Mouse (Mus musculus): ENCODE data around the gene Efhc2. TPM values are rescaled to one million over a fixed set of nuclear protein-coding genes. Genes with fewer than 3 reads are reported as not detected.

Gene Efhc2
- polyA plus RNA-seq (2012; rRNA removed) (0.44 and 0.48 TPM in 2 replicates), polyA plus RNA-seq (2014; fragmentation: Nextera tagmentation; extraction: Ambion mirVana) (0.85 and 0.87 TPM in 2 replicates)

DNA sequence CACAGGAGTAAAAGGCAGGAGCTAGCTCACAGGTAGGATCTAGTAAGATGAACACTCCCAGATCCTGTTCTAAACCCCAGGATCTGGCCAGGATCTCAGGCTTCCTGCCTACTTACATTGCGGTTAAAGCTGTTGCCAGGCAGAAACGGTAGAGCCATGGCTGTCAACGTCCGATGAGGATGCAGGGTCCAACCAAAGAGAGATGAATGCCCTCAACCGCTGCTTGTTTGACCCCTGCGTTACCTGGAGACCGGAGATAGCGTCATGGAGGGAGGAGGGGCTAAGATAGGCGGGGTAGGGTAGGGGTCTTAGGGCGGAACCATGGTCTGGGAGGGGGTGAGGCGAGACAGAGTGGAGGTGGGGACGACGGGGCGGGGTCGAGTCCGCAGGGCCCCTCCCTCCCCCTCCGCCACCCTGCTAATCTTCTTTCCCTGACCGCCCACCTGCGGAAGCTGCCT is at the start of gene Efhc2:
Efhc2 (minus strand) TSS at position 243 of the 458 bp plus-strand sequence.
- Histone ChIP-seq H3K4me3 (replicated peaks; ENCODE audit: low read length) (peak within 1 kb of the TSS; percentile 33), H3K9ac (ENCODE audit: low read depth, low read length, severe bottlenecking) (no peak within 1 kb of the TSS), H3K27me3 (ENCODE audit: control insufficient read depth, insufficient read depth, low read length) (no peaks in the 10 kb centered on the region), H3K36me3 (ENCODE audit: control insufficient read depth, insufficient read depth, low read length) (no peaks in the 10 kb centered on the region), H3K4me1 (ENCODE audit: control insufficient read depth, insufficient read depth, low read length) (no peaks in the 10 kb centered on the region), H3K9me3 (ENCODE audit: control insufficient read depth, low read length) (no peaks in the 10 kb centered on the region), H3K27ac (replicated peaks; ENCODE audit: low read depth, low read length) (no peak within 1 kb of the TSS), H3K4me2 (replicated peaks; ENCODE audit: low read depth, low read length, severe bottlenecking) (peak within 1 kb of the TSS; percentile 56)
- DNase-seq (ENCODE audit: low spot score) (no peak), ATAC-seq (ENCODE audit: low FRiP score, low read depth) (no peak)
- WGBS: 12% methylated on average over 12 of the region's 19 CpGs
- no peak for TF ChIP-seq POLR2A (IDR thresholded peaks at IDR 0.05; ENCODE audit: borderline replicate concordance, extremely low read depth, insufficient read depth, insufficient read length)

DNA sequence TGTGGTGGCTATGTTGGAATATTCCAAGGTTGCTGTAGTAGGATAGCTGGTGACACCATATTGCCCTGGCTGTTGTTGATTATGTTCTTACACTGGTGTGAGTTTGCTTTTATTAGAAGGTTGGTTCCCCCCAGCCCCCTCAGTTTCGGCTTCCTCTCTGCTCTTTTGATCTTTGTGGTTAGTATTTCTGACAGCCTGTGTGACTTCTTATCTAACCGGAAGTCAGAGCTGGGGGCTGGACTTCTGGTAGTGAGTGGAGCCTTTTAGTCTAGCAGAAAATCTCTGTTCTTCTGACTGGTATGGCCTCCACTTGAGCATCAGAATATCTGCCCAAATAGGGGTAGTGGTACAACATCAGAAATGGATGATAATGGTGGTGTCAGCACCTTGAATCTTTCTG is 45.9 kb upstream of the Efhc2 start:
- DNase-seq (ENCODE audit: low spot score): no peak
- Histone ChIP-seq H3K9me3 (ENCODE audit: control insufficient read depth, low read length) (no peaks in the 10 kb centered on the region), H3K4me1 (ENCODE audit: control insufficient read depth, insufficient read depth, low read length) (no peaks in the 10 kb centered on the region), H3K27ac (replicated peaks; ENCODE audit: low read depth, low read length) (no peak overlapping the region), H3K4me2 (replicated peaks; ENCODE audit: low read depth, low read length, severe bottlenecking) (no peak overlapping the region), H3K36me3 (ENCODE audit: control insufficient read depth, insufficient read depth, low read length) (no peaks in the 10 kb centered on the region), H3K4me3 (replicated peaks; ENCODE audit: low read length) (no peak overlapping the region), H3K27me3 (ENCODE audit: control insufficient read depth, insufficient read depth, low read length) (no peaks in the 10 kb centered on the region), H3K9ac (ENCODE audit: low read depth, low read length, severe bottlenecking) (no peak overlapping the region)
- ATAC-seq (ENCODE audit: low FRiP score, low read depth): no peak
- TF ChIP-seq POLR2A (IDR thresholded peaks at IDR 0.05; ENCODE audit: borderline replicate concordance, extremely low read depth, insufficient read depth, insufficient read length): no peak
- WGBS: 41% methylated on average over 2 of the region's 2 CpGs

- TF ChIP-seq POLR2A (IDR thresholded peaks at IDR 0.05; ENCODE audit: borderline replicate concordance, extremely low read depth, insufficient read depth, insufficient read length): no peak
- WGBS: 81% methylated on average over 3 of the region's 3 CpGs
- DNase-seq (ENCODE audit: low spot score) (no peak), ATAC-seq (ENCODE audit: low FRiP score, low read depth) (no peak)
- Histone ChIP-seq H3K9me3 (ENCODE audit: control insufficient read depth, low read length) (no peaks in the 10 kb centered on the region), H3K36me3 (ENCODE audit: control insufficient read depth, insufficient read depth, low read length) (no peaks in the 10 kb centered on the region), H3K27me3 (ENCODE audit: control insufficient read depth, insufficient read depth, low read length) (no peaks in the 10 kb centered on the region), H3K27ac (replicated peaks; ENCODE audit: low read depth, low read length) (no peak overlapping the region), H3K4me2 (replicated peaks; ENCODE audit: low read depth, low read length, severe bottlenecking) (no peak overlapping the region), H3K9ac (ENCODE audit: low read depth, low read length, severe bottlenecking) (no peak overlapping the region), H3K4me3 (replicated peaks; ENCODE audit: low read length) (no peak overlapping the region), H3K4me1 (ENCODE audit: control insufficient read depth, insufficient read depth, low read length) (no peaks in the 10 kb centered on the region)
Measured at GRCm38 (mm10) chrX:17300349-17300880, 18.8 kb downstream of the Efhc2 start.

DNA sequence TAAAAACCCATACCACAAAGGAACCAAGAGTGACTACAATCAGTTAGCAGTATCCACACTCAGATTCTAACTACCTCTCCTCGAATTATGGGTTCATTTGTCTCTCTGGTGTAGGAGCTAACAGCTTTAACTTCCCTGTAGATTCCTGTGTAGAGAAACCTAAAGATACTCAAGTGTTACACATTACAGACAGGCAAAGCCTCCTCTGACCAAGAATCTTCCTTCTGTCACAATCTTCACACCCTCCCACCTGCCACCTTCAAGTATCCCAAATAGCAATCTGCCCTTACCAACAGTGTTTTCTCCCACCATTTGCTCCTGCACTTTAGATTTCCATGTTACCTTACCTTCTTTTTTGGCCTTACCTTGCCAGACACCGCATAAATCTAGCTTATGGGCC is 35.3 kb downstream of the Efhc2 start:
- Histone ChIP-seq H3K4me1 (ENCODE audit: control insufficient read depth, insufficient read depth, low read length) (no peaks in the 10 kb centered on the region), H3K27ac (replicated peaks; ENCODE audit: low read depth, low read length) (no peak overlapping the region), H3K9ac (ENCODE audit: low read depth, low read length, severe bottlenecking) (no peak overlapping the region), H3K9me3 (ENCODE audit: control insufficient read depth, low read length) (no peaks in the 10 kb centered on the region), H3K36me3 (ENCODE audit: control insufficient read depth, insufficient read depth, low read length) (no peaks in the 10 kb centered on the region), H3K27me3 (ENCODE audit: control insufficient read depth, insufficient read depth, low read length) (no peaks in the 10 kb centered on the region), H3K4me3 (replicated peaks; ENCODE audit: low read length) (no peak overlapping the region), H3K4me2 (replicated peaks; ENCODE audit: low read depth, low read length, severe bottlenecking) (no peak overlapping the region)
- ATAC-seq (ENCODE audit: low FRiP score, low read depth) (no peak), DNase-seq (ENCODE audit: low spot score) (no peak)
- no peak for TF ChIP-seq POLR2A (IDR thresholded peaks at IDR 0.05; ENCODE audit: borderline replicate concordance, extremely low read depth, insufficient read depth, insufficient read length)
- WGBS: 62% methylated on average over 2 of the region's 2 CpGs

GRCm38 (mm10) chrX:17225141-17225540 is 94.0 kb downstream of the Efhc2 start:
- no peak overlapping the region for H3K27ac ChIP-seq (replicated peaks; ENCODE audit: low read depth, low read length)
- DNase-seq (ENCODE audit: low spot score): no peak
- no peaks in the 10 kb centered on the region for H3K9me3 ChIP-seq (ENCODE audit: control insufficient read depth, low read length)
- H3K36me3 ChIP-seq (ENCODE audit: control insufficient read depth, insufficient read depth, low read length): no peaks in the 10 kb centered on the region
- no peak for TF ChIP-seq POLR2A (IDR thresholded peaks at IDR 0.05; ENCODE audit: borderline replicate concordance, extremely low read depth, insufficient read depth, insufficient read length)
- H3K9ac ChIP-seq (ENCODE audit: low read depth, low read length, severe bottlenecking): no peak overlapping the region
- no peak overlapping the region for H3K4me3 ChIP-seq (replicated peaks; ENCODE audit: low read length)
- no peak overlapping the region for H3K4me2 ChIP-seq (replicated peaks; ENCODE audit: low read depth, low read length, severe bottlenecking)
- no peaks in the 10 kb centered on the region for H3K4me1 ChIP-seq (ENCODE audit: control insufficient read depth, insufficient read depth, low read length)
- no peak for ATAC-seq (ENCODE audit: low FRiP score, low read depth)
- no peaks in the 10 kb centered on the region for H3K27me3 ChIP-seq (ENCODE audit: control insufficient read depth, insufficient read depth, low read length)

DNA sequence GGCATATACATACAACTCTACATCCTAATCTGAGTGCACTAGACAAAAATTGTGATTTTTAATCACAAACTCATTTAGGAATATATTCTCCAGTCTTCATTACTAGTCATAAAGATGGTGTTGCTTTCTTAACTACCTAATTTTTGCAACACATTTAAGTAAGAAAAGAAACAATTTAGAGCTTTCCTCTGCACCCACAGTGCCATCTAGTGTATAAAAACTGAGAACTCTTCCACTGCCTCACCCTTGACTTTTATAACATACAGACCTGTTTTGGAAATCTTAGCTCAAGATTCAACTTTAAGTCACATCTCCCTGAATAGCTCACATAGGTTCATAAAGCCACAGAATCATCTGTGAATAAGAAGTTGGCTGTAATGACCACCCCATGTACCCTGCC is 101.7 kb downstream of the Efhc2 start:
- H3K27ac ChIP-seq (replicated peaks; ENCODE audit: low read depth, low read length): no peak overlapping the region
- H3K27me3 ChIP-seq (ENCODE audit: control insufficient read depth, insufficient read depth, low read length): no peaks in the 10 kb centered on the region
- H3K9ac ChIP-seq (ENCODE audit: low read depth, low read length, severe bottlenecking): no peak overlapping the region
- DNase-seq (ENCODE audit: low spot score) (no peak), ATAC-seq (ENCODE audit: low FRiP score, low read depth) (no peak)
- no peaks in the 10 kb centered on the region for H3K9me3 ChIP-seq (ENCODE audit: control insufficient read depth, low read length)
- TF ChIP-seq POLR2A (IDR thresholded peaks at IDR 0.05; ENCODE audit: borderline replicate concordance, extremely low read depth, insufficient read depth, insufficient read length): no peak
- H3K4me1 ChIP-seq (ENCODE audit: control insufficient read depth, insufficient read depth, low read length): no peaks in the 10 kb centered on the region
- no peaks in the 10 kb centered on the region for H3K36me3 ChIP-seq (ENCODE audit: control insufficient read depth, insufficient read depth, low read length)
- no peak overlapping the region for H3K4me2 ChIP-seq (replicated peaks; ENCODE audit: low read depth, low read length, severe bottlenecking)
- no peak overlapping the region for H3K4me3 ChIP-seq (replicated peaks; ENCODE audit: low read length)

Data from limb, embryonic 14.5 days (tissue).